Mouse (Mus musculus) limb, embryonic 14.5 days (tissue): Measurements from ENCODE around the gene Gpr135. TPM values are rescaled to one million over a fixed set of nuclear protein-coding genes. Genes with fewer than 3 reads are reported as not detected.

Experiments used
- ATAC-seq: fragments of 200-750 bp; cut with Nextera tagmentation; 2 replicates; pipeline ENCODE4 v1.8.0; 2017; ENCODE audit warnings: low read depth, moderate number of reproducible peaks, moderate TSS enrichment; ENCODE audit not compliant: low FRiP score
- DNase-seq: peaks from one replicate; pipeline ENCODE4 v3.0.0-alpha.2; 2015; ENCODE audit warnings: low spot score
- H3K27ac ChIP-seq: fragments of 300-500 bp; sonication (generic); replicated peaks from 2 replicates; pipeline ENCODE4 v1.5.1; 2014; ENCODE audit warnings: low read depth, mild to moderate bottlenecking, low read length, moderate library complexity, mixed read lengths
- H3K27me3 ChIP-seq: fragments of 300-500 bp; sonication (generic); 2 replicates; pipeline ENCODE4 v1.6.1; 2014; ENCODE audit warnings: low read length, mixed read lengths; ENCODE audit not compliant: control insufficient read depth, insufficient read depth
- H3K36me3 ChIP-seq: fragments of 300-500 bp; sonication (generic); 2 replicates; pipeline ENCODE4 v1.6.1; 2014; ENCODE audit warnings: mild to moderate bottlenecking, low read length, moderate library complexity, mixed read lengths; ENCODE audit not compliant: control insufficient read depth, insufficient read depth
- H3K4me1 ChIP-seq: fragments of 300-500 bp; sonication (generic); 2 replicates; pipeline ENCODE4 v1.6.1; 2014; ENCODE audit warnings: antibody characterized with exemption, low read length, mixed read lengths; ENCODE audit not compliant: control insufficient read depth, insufficient read depth
- H3K4me2 ChIP-seq: fragments of 300-500 bp; sonication (generic); replicated peaks from 2 replicates; pipeline ENCODE4 v1.6.1; 2014; ENCODE audit warnings: low read depth, mild to moderate bottlenecking, low read length, moderate library complexity; ENCODE audit not compliant: severe bottlenecking
- H3K4me3 ChIP-seq: fragments of 300-500 bp; sonication (generic); replicated peaks from 2 replicates; pipeline ENCODE4 v1.5.1; 2014; ENCODE audit warnings: low read length
- H3K9ac ChIP-seq: fragments of 300-500 bp; sonication (generic); 2 replicates; pipeline ENCODE4 v1.6.1; 2014; ENCODE audit warnings: mild to moderate bottlenecking, low read depth, low read length, moderate library complexity; ENCODE audit not compliant: severe bottlenecking
- H3K9me3 ChIP-seq: fragments of 300-500 bp; sonication (generic); 2 replicates; pipeline ENCODE4 v1.6.1; 2016; ENCODE audit warnings: low read length; ENCODE audit not compliant: control insufficient read depth
- POLR2A ChIP-seq: fragments of 200-500 bp; IDR thresholded peaks from 2 replicates; pipeline ENCODE4 v1.8.0; 2012; ENCODE audit warnings: inconsistent platforms, mild to moderate bottlenecking, moderate library complexity, borderline replicate concordance; ENCODE audit not compliant: insufficient read depth, insufficient read length; ENCODE audit errors: extremely low read depth
- WGBS: fragments of 180-500 bp; shearing (Covaris S2); extraction: QIAGEN DNeasy Blood & Tissue Kit; methylation state at CpG from one replicate; pipeline ENCODE4 v1.1.7; 2014; 5-methylcytosine and 5-hydroxymethylcytosine counted together
- polyA plus RNA-seq, 2 experiments: library from polyadenylated mRNA; depleted of rRNA in 1 of 2; stranded (reverse) in 1 of 2; unstranded in 1 of 2; fragments of >200 nt; fragmentation: Nextera tagmentation in 1 of 2; extraction: Ambion mirVana in 1 of 2; gene quantifications; 2 replicates each; pipeline versions ENCODE4 v1.2.1 to v1.2.3; 2012 to 2014

The Gpr135 gene
- 4.9 and 6.7 TPM in 2 replicates for polyA plus RNA-seq (2012; rRNA removed)
- 0.87 and 1.3 TPM in 2 replicates for polyA plus RNA-seq (2014; fragmentation: Nextera tagmentation; extraction: Ambion mirVana)

- no peaks in the 10 kb centered on the region for H3K9me3 ChIP-seq
- H3K4me2 ChIP-seq: peak within 1 kb of the TSS; percentile 98
- no peak within 1 kb of the TSS for H3K27ac ChIP-seq
Observed at GRCm38 (mm10) chr12:72070327-72071269, at the start of gene Gpr135. Gene Gpr135 (minus strand): TSS chr12:72071125.

GRCm38 (mm10) chr12:72115686-72116345 is 44.9 kb upstream of the Gpr135 start:
- no peak for ATAC-seq
- no peak for DNase-seq
- Histone ChIP-seq H3K4me1 (no peaks in the 10 kb centered on the region), H3K27me3 (no peaks in the 10 kb centered on the region), H3K27ac (no peak overlapping the region), H3K36me3 (no peaks in the 10 kb centered on the region), H3K9me3 (0 out of 2 replicates have a peak, but pooled peaks cover under 1% of the 10 kb centered on the region), H3K4me2 (no peak overlapping the region), H3K9ac (no peak overlapping the region), H3K4me3 (no peak overlapping the region)
- TF ChIP-seq POLR2A: no peak
- 82% methylated on average over 21 of the region's 23 CpGs for WGBS

More at GRCm38 (mm10) chr12:72070327-72071269, at the start of gene Gpr135:
- Histone ChIP-seq H3K36me3 (peaks cover 3% of the 10 kb centered on the region; the same call in 1 of the 2 replicates), H3K4me1 (peaks cover 8% of the 10 kb centered on the region; the same call in 1 of the 2 replicates), H3K27me3 (peaks cover 23% of the 10 kb centered on the region), H3K9ac (peak within 1 kb of the TSS; percentile 55), H3K4me3 (peak within 1 kb of the TSS; percentile 68)
- ATAC-seq (peak; percentile 87), DNase-seq (peak; percentile 81)
- WGBS: under 1% methylated on average over 78 of the region's 94 CpGs
- TF ChIP-seq POLR2A: 0 out of 2 replicates have a peak, but pooled peaks have one; percentile 15

GRCm38 (mm10) chr12:72115126-72115525 is 44.2 kb upstream of the Gpr135 start:
- no peak for ATAC-seq
- WGBS: 68% methylated on average over 6 of the region's 6 CpGs
- Histone ChIP-seq H3K27ac (no peak overlapping the region), H3K4me2 (no peak overlapping the region), H3K9me3 (no peaks in the 10 kb centered on the region), H3K9ac (no peak overlapping the region), H3K4me1 (no peaks in the 10 kb centered on the region), H3K27me3 (no peaks in the 10 kb centered on the region), H3K36me3 (no peaks in the 10 kb centered on the region), H3K4me3 (no peak overlapping the region)
- DNase-seq: no peak
- TF ChIP-seq POLR2A: no peak

- ATAC-seq: no peak
- TF ChIP-seq POLR2A: no peak
- H3K4me2 ChIP-seq: no peak overlapping the region
- no peaks in the 10 kb centered on the region; the same call in 1 of the 2 replicates for H3K4me1 ChIP-seq
- H3K36me3 ChIP-seq: peaks cover 11% of the 10 kb centered on the region
- WGBS: 30% methylated on average over 14 of the region's 14 CpGs
- no peak overlapping the region for H3K4me3 ChIP-seq
- H3K9ac ChIP-seq: no peak overlapping the region
- no peaks in the 10 kb centered on the region for H3K27me3 ChIP-seq
- H3K27ac ChIP-seq: no peak overlapping the region
- DNase-seq: peak; percentile 89
- no peaks in the 10 kb centered on the region for H3K9me3 ChIP-seq
Observed at GRCm38 (mm10) chr12:72104525-72105281, 33.8 kb upstream of the Gpr135 start.
